Mouse (Mus musculus) mature B cell (primary cell): ENCODE measurements around the gene Stat4.

Experiments used
- in situ Hi-C: fragments of 300-500 bp; cut with MboI; formaldehyde crosslinking; loops from 2 replicates; pipeline ENCODE4 v1.14.3; 2019

Gene Stat4

GRCm38 (mm10) chr1:52144907-52145306 is 158.0 kb downstream of the Stat4 start:
- in situ Hi-C loops = no loop called here

- in situ Hi-C loops = no loop called here
Measured at GRCm38 (mm10) chr1:52146214-52146970, 159.4 kb downstream of the Stat4 start.

- in situ Hi-C loops = no loop called here
Measured at GRCm38 (mm10) chr1:52147431-52147830, 160.5 kb downstream of the Stat4 start.

- in situ Hi-C loops = no loop called here
Measured at GRCm38 (mm10) chr1:52148178-52148577, 161.2 kb downstream of the Stat4 start.

GRCm38 (mm10) chr1:52148696-52149095 is 161.7 kb downstream of the Stat4 start:
- in situ Hi-C loops = no loop called here

- in situ Hi-C loops = no loop called here
Measured at GRCm38 (mm10) chr1:52149934-52150346, 163.0 kb downstream of the Stat4 start.

- in situ Hi-C loops = no loop called here
Measured at GRCm38 (mm10) chr1:52150676-52151075, 163.7 kb downstream of the Stat4 start.

- in situ Hi-C loops = no loop called here
Measured at GRCm38 (mm10) chr1:52151166-52151565, 164.2 kb downstream of the Stat4 start.

GRCm38 (mm10) chr1:52152369-52152768 is 165.4 kb downstream of the Stat4 start:
- in situ Hi-C loops = no loop called here

GRCm38 (mm10) chr1:52152936-52153335 is 166.0 kb downstream of the Stat4 start:
- in situ Hi-C loops = no loop called here

GRCm38 (mm10) chr1:52154890-52155289 is 167.9 kb downstream of the Stat4 start:
- in situ Hi-C loops = no loop called here

GRCm38 (mm10) chr1:52156351-52156750 is 169.4 kb downstream of the Stat4 start:
- in situ Hi-C loops = no loop called here
